Mouse (Mus musculus) MEL (cell line): Measurements from ENCODE around the gene Gss. TPM values are rescaled to one million over a fixed set of nuclear protein-coding genes. Genes with fewer than 3 reads are reported as not detected.

Experiments used
- DNase-seq: peaks from one replicate; pipeline ENCODE4 v3.0.0; 2011; ENCODE audit warnings: low read depth, low spot score
- H3K27ac ChIP-seq: 2 replicates; pipeline ENCODE4 v1.5.1; 2012; ENCODE audit warnings: low read depth, mild to moderate bottlenecking, control low read depth, low read length, moderate library complexity; ENCODE audit not compliant: control insufficient read depth
- H3K27me3 ChIP-seq, 2 experiments: fragments of 150-350 bp in 1 of 2; sonication (generic) in 1 of 2; 2 replicates each; pipeline ENCODE4 v1.6.1; 2012; ENCODE audit warnings: low read length in 2 of 2, mild to moderate bottlenecking in 2 of 2, improper control_type of control experiment in 1 of 2, moderate library complexity in 1 of 2; ENCODE audit not compliant: insufficient read depth in 2 of 2, control insufficient read depth in 1 of 2
- H3K36me3 ChIP-seq, 2 experiments: 2 replicates each; pipeline ENCODE4 v1.6.1; 2012 to 2014; ENCODE audit warnings: low read length in 2 of 2, improper control_type of control experiment in 1 of 2, inconsistent platforms in 1 of 2, mild to moderate bottlenecking in 1 of 2; ENCODE audit not compliant: insufficient read depth in 2 of 2, control insufficient read depth in 1 of 2
- H3K4me1 ChIP-seq, 2 experiments: fragments of 150-350 bp in 1 of 2; sonication (generic) in 1 of 2; 2 replicates each; pipeline ENCODE4 v1.6.1; 2012; ENCODE audit warnings: low read length in 2 of 2, improper control_type of control experiment in 1 of 2, mild to moderate bottlenecking in 1 of 2; ENCODE audit not compliant: insufficient read depth in 2 of 2, control insufficient read depth in 1 of 2
- H3K4me3 ChIP-seq, 2 experiments: fragments of 150-350 bp in 1 of 2; sonication (generic) in 1 of 2; 2 replicates each; pipeline ENCODE4 v1.5.1; 2012; ENCODE audit warnings: low read depth in 2 of 2, low read length in 2 of 2, mild to moderate bottlenecking in 2 of 2, moderate library complexity in 2 of 2, control low read depth in 1 of 2, improper control_type of control experiment in 1 of 2; ENCODE audit not compliant: control insufficient read depth in 1 of 2, insufficient read depth in 1 of 2
- H3K79me2 ChIP-seq: 2 replicates; pipeline ENCODE4 v1.6.1; 2012; ENCODE audit warnings: mild to moderate bottlenecking, low read length, moderate library complexity; ENCODE audit not compliant: control insufficient read depth, poor library complexity, insufficient read depth
- H3K9ac ChIP-seq: 2 replicates; pipeline ENCODE4 v1.6.1; 2012; ENCODE audit warnings: low read depth, mild to moderate bottlenecking, control low read depth, low read length, moderate library complexity; ENCODE audit not compliant: control insufficient read depth, poor library complexity, severe bottlenecking
- H3K9me3 ChIP-seq: fragments of 150-350 bp; sonication (generic); replicated peaks from 2 replicates; pipeline ENCODE4 v1.6.1; 2012; ENCODE audit warnings: mild to moderate bottlenecking, low read length, improper control_type of control experiment, moderate library complexity; ENCODE audit not compliant: insufficient read depth
- CHD1 ChIP-seq: IDR thresholded peaks from 2 replicates; pipeline ENCODE4 v1.6.1; 2012; ENCODE audit warnings: low read depth, mild to moderate bottlenecking, inconsistent platforms, low read length, improper control_type of control experiment
- CTCF ChIP-seq, 3 experiments: IDR thresholded peaks in 2 of 3; conservative IDR thresholded peaks in 1 of 3; 2 replicates each; pipeline ENCODE4 v1.5.1; 2011 to 2012; ENCODE audit warnings: low read length in 3 of 3, low read depth in 2 of 3, mild to moderate bottlenecking in 2 of 3, improper control_type of control experiment in 1 of 3, inconsistent platforms in 1 of 3, mixed read lengths in 1 of 3, moderate library complexity in 1 of 3; ENCODE audit not compliant: control insufficient read depth in 1 of 3, insufficient read depth in 1 of 3, poor library complexity in 1 of 3, severe bottlenecking in 1 of 3
- E2F4 ChIP-seq: IDR thresholded peaks from 2 replicates; pipeline ENCODE4 v1.6.1; 2011; ENCODE audit warnings: low read depth, low read length, improper control_type of control experiment, borderline replicate concordance
- ELF1 ChIP-seq: IDR thresholded peaks from 2 replicates; pipeline ENCODE4 v1.6.1; 2014; ENCODE audit warnings: low read depth, mild to moderate bottlenecking, inconsistent platforms, low read length, improper control_type of control experiment, moderate library complexity
- GABPA ChIP-seq: IDR thresholded peaks from 2 replicates; pipeline ENCODE4 v1.6.1; 2012; ENCODE audit warnings: low read depth, mild to moderate bottlenecking, inconsistent platforms, low read length, improper control_type of control experiment, moderate library complexity
- GATA1 ChIP-seq: IDR thresholded peaks from 2 replicates; pipeline ENCODE4 v1.6.1; 2011; ENCODE audit warnings: low read depth, low read length, improper control_type of control experiment
- MAX ChIP-seq: IDR thresholded peaks from 2 replicates; pipeline ENCODE4 v1.6.1; 2011; ENCODE audit warnings: low read length, improper control_type of control experiment
- MAZ ChIP-seq: IDR thresholded peaks from 2 replicates; pipeline ENCODE4 v1.6.1; 2012; ENCODE audit warnings: low read depth, mild to moderate bottlenecking, inconsistent platforms, low read length, improper control_type of control experiment
- MXI1 ChIP-seq: IDR thresholded peaks from 2 replicates; pipeline ENCODE4 v1.6.1; 2011; ENCODE audit warnings: mild to moderate bottlenecking, low read depth, low read length, improper control_type of control experiment
- MYB ChIP-seq: IDR thresholded peaks from 2 replicates; pipeline ENCODE4 v1.6.1; 2011; ENCODE audit warnings: mild to moderate bottlenecking, low read depth, low read length, improper control_type of control experiment
- MYC ChIP-seq: IDR thresholded peaks from 2 replicates; pipeline ENCODE4 v1.6.1; 2011; ENCODE audit warnings: low read depth, mild to moderate bottlenecking, low read length, improper control_type of control experiment, moderate library complexity
- POLR2AphosphoS5 ChIP-seq: IDR thresholded peaks from 2 replicates; pipeline ENCODE4 v1.6.1; 2012; ENCODE audit warnings: low read depth, borderline replicate concordance, mild to moderate bottlenecking, inconsistent platforms, low read length, moderate library complexity, mixed read lengths
- RAD21 ChIP-seq: IDR thresholded peaks from 2 replicates; pipeline ENCODE4 v1.6.1; 2011; ENCODE audit warnings: mild to moderate bottlenecking, low read depth, low read length, improper control_type of control experiment
- RCOR1 ChIP-seq: IDR thresholded peaks from 2 replicates; pipeline ENCODE4 v1.6.1; 2012; ENCODE audit warnings: low read depth, mild to moderate bottlenecking, inconsistent platforms, low read length, improper control_type of control experiment
- SIN3A ChIP-seq: IDR thresholded peaks from 2 replicates; pipeline ENCODE4 v1.6.1; 2012; ENCODE audit warnings: low read length, improper control_type of control experiment, inconsistent platforms
- SMC3 ChIP-seq: IDR thresholded peaks from 2 replicates; pipeline ENCODE4 v1.6.1; 2011; ENCODE audit warnings: low read depth, low read length, improper control_type of control experiment
- TAL1 ChIP-seq: IDR thresholded peaks from 2 replicates; pipeline ENCODE4 v1.6.1; 2012; ENCODE audit warnings: mild to moderate bottlenecking, inconsistent platforms, low read length, moderate library complexity, mixed read lengths
- TBP ChIP-seq: IDR thresholded peaks from 2 replicates; pipeline ENCODE4 v1.8.0; 2011; ENCODE audit warnings: low read depth, low read length, improper control_type of control experiment
- UBTF ChIP-seq: IDR thresholded peaks from 2 replicates; pipeline ENCODE4 v1.6.1; 2012; ENCODE audit warnings: low read depth, mild to moderate bottlenecking, inconsistent platforms, low read length, improper control_type of control experiment, moderate library complexity, borderline replicate concordance; ENCODE audit not compliant: insufficient read depth
- USF1 ChIP-seq: IDR thresholded peaks from 2 replicates; pipeline ENCODE4 v1.6.1; 2014; ENCODE audit warnings: low read depth, mild to moderate bottlenecking, inconsistent platforms, low read length, improper control_type of control experiment, moderate library complexity
- USF2 ChIP-seq, 2 experiments: IDR thresholded peaks; 2 replicates each; pipeline ENCODE4 v1.6.1; 2011 to 2012; ENCODE audit warnings: improper control_type of control experiment in 2 of 2, low read length in 2 of 2, borderline replicate concordance in 1 of 2, inconsistent platforms in 1 of 2, low read depth in 1 of 2, mild to moderate bottlenecking in 1 of 2; ENCODE audit not compliant: insufficient read depth in 1 of 2
- ZC3H11A ChIP-seq: IDR thresholded peaks from 2 replicates; pipeline ENCODE4 v1.6.1; 2012; ENCODE audit warnings: low read depth, mild to moderate bottlenecking, inconsistent platforms, low read length, improper control_type of control experiment
- ZKSCAN1 ChIP-seq: IDR thresholded peaks from 2 replicates; pipeline ENCODE4 v1.6.1; 2012; ENCODE audit warnings: low read depth, mild to moderate bottlenecking, inconsistent platforms, low read length, improper control_type of control experiment, moderate library complexity
- ZNF384 ChIP-seq: IDR thresholded peaks from 2 replicates; pipeline ENCODE4 v1.6.1; 2012; ENCODE audit warnings: low read depth, mild to moderate bottlenecking, inconsistent platforms, low read length, improper control_type of control experiment
- polyA plus RNA-seq, 2 experiments: library from polyadenylated mRNA; stranded (reverse) in 1 of 2; unstranded in 1 of 2; fragments of >175 nt in 1 of 2; fragments of >200 nt in 1 of 2; gene quantifications; 2 replicates each; pipeline versions ENCODE4 v1.2.1 to v1.2.4; 2012; ENCODE audit warnings: low replicate concordance in 2 of 2, low read depth in 1 of 2; ENCODE audit not compliant: insufficient read length in 2 of 2, insufficient read depth in 1 of 2, missing spikeins in 1 of 2
- total RNA-seq: library from RNA; depleted of rRNA; stranded (reverse); fragments of 300-350 nt; gene quantifications from 2 replicates; pipeline ENCODE4 v1.2.3, GENCODE M21; 2012

Gss gene
- total and polyA plus RNA-seq, 3 experiments = 21.9 to 24.0 TPM; not detected in 1

DNA sequence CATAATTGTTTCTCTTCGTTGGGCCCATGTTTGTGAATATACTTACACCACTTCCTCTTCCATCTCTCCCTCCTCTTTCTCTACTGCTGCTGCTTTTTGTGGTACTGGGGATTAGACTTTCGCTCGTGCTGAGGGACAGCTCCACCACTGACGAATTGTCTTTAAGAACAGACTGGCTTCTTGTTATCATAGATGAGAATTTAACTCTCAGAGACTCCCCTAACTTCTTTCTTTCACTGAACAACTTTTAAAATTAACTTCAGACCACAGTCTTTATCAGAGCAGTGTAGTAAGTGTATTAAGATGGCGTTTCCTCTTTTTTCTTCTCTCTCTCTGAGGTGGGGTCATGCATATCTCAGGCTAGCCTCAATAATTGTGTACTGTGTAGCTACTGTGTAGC lies 68.9 kb downstream of the Gss start (continued):
- TF ChIP-seq MYC = peak; percentile 75
- TF ChIP-seq ZNF384 = peak; percentile 42; the same call in 1 of the 2 replicates
- TF ChIP-seq E2F4 = 0 out of 2 replicates have a peak, but pooled peaks have one; percentile 35
- TF ChIP-seq CTCF (IDR thresholded peaks at IDR 0.05 in 2 of 3, conservative IDR thresholded peaks at IDR 0.05 in 1 of 3; ENCODE audit: control insufficient read depth in 1 of 3, insufficient read depth in 1 of 3, low read depth in 2 of 3, low read length in 3 of 3, poor library complexity in 1 of 3, severe bottlenecking in 1 of 3) = no peak

DNA sequence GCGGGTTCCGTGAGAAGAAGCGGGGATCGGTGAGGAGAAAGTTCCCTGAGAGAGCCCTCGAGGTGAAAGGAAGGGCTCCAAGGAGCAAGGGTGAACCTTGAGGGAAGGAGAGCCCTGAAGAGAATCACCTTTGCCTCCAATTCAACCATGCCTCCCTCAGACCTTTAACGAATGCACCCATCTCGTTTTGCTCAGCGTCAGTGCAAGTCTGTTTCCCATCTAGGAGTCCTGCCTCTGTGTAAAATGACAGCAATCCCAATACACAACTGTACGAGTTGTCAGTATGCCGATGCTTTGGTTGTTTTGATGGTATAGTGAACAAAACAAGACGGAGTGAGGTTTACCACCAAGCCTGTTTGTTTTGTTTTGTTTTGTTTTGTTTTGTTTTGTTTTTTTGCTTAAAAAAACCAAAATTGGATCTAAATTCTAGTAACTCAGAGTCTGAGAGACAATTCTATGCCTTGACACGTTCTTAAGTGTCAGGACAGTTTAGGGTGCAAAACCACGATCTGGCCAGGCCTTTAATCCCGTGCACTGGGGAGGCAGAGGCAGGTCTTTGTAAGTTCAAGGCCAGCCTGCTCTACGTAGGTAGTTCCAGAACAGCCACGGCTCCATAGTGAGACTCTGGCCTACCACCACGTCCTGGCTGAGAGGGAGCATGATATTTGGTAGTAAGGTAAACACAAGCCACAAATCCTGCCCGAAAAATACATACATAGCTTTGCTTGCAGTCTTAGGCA lies 73.9 kb downstream of the Gss start:
- H3K79me2 ChIP-seq = peaks cover 2% of the 10 kb centered on the region; the same call in 1 of the 2 replicates
- no peak overlapping the region for H3K27ac ChIP-seq
- no peaks in the 10 kb centered on the region for H3K9me3 ChIP-seq
- DNase-seq = peak; percentile 71
- peaks cover 0 to 11% of the 10 kb centered on the region in 2 experiments; a peak in 2 of 4 replicates for H3K36me3 ChIP-seq
- H3K4me1 ChIP-seq = peaks cover 6 to 7% of the 10 kb centered on the region in 2 experiments
- peak overlapping the region; percentile 72 for H3K9ac ChIP-seq
- TF ChIP-seq SIN3A (peak; percentile 16; the same call in 1 of the 2 replicates), RAD21 (no peak), MAX (no peak), CHD1 (0 out of 2 replicates have a peak, but pooled peaks have one; percentile 35), GABPA (no peak), GATA1 (no peak)
- TF ChIP-seq, all 39 proteins: peak for 2
- Histone ChIP-seq H3K4me3 (peak overlapping the region; percentile 65 to 96), H3K27me3 (no peaks in the 10 kb centered on the region)

DNA sequence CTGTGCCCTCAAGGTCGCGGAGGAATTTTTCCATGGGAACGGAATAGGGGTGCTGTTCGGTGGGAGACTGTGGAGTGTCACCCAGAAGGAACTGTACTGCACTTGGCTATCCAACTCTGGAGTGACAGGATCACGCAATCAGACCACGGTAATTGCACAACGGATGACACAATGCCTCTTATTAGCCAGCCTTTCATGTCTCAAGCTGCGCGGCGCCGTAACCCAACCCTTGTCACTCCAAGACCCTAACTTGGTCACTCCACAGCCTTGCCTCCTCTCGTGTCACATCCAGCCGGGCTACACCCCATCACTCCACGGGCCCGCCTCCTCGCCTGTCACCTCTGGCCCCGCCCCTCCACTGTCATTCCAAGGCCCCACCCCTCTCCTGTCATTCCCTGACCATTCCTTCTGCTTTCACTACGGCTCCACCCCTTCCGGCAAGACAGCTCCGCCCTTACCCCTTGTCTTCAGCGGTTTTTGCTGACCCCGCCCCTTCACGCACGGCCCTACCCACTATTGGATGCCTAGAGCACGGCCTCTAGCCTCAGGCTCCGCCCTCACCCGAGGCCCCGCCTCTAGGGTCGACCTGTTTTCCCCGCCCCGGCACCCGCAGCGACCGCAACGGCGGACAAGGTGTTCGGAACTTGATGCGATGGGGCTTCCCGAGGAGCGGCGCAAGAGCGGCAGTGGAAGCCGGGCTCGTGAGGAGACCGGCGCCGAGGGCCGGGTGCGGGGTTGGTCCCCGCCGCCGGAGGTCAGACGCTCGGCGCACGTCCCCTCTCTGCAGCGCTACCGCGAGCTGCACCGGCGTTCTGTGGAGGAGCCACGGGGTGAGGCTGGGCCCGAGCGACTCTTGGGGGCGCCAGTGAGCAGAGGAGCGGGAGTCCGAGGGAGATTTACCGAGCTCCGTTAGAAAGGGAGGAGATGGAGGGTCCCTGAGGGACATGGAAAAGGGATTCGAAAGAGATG lies 74.9 kb downstream of the Gss start, which contains the start of the genes Acss2 and Ggt7:
Gene Acss2, plus strand, starts transcription at position 494 of the 969 bp plus-strand sequence.
Gene Ggt7, minus strand, starts transcription at position 783 of the 969 bp plus-strand sequence.
- peak within 1 kb of the TSS; percentile 65 to 96 for H3K4me3 ChIP-seq
- peak; percentile 99 for DNase-seq
- no peak within 1 kb of the TSS for H3K27ac ChIP-seq
- H3K4me1 ChIP-seq = peaks cover 2 to 3% of the 10 kb centered on the region in 2 experiments
- H3K27me3 ChIP-seq = no peaks in the 10 kb centered on the region
- peak within 1 kb of the TSS; percentile 72 for H3K9ac ChIP-seq
- H3K9me3 ChIP-seq = no peaks in the 10 kb centered on the region
- peaks cover 2% of the 10 kb centered on the region; the same call in 1 of the 2 replicates for H3K79me2 ChIP-seq
- peaks cover 0 to 6% of the 10 kb centered on the region in 2 experiments; a peak in 1 of 4 replicates for H3K36me3 ChIP-seq
- TF ChIP-seq TAL1 (0 out of 2 replicates have a peak, but pooled peaks have one; percentile 14), SMC3 (peak; percentile 88), ZKSCAN1 (no peak), RCOR1 (no peak), POLR2AphosphoS5 (no peak), ELF1 (0 out of 2 replicates have a peak, but pooled peaks have one; percentile 22), ZC3H11A (peak; percentile 68), MYC (no peak), UBTF (0 out of 2 replicates have a peak, but pooled peaks have one; percentile 79), CTCF (IDR thresholded peaks at IDR 0.05 in 2 of 3, conservative IDR thresholded peaks at IDR 0.05 in 1 of 3; ENCODE audit: control insufficient read depth in 1 of 3, insufficient read depth in 1 of 3, low read depth in 2 of 3, low read length in 3 of 3, poor library complexity in 1 of 3, severe bottlenecking in 1 of 3) (peak; percentile 54 to 89 (median 88)), MXI1 (peak; percentile 67), USF2 (IDR thresholded peaks at IDR 0.05; ENCODE audit: borderline replicate concordance in 1 of 2, insufficient read depth in 1 of 2, low read depth in 1 of 2, low read length in 2 of 2) (no peak), SIN3A (peak; percentile 70), TBP (0 out of 2 replicates have a peak, but pooled peaks have one; percentile 53), RAD21 (peak; percentile 63), MYB (no peak), MAZ (peak; percentile 61; the same call in 1 of the 2 replicates), USF1 (0 out of 2 replicates have a peak, but pooled peaks have one; percentile 2)
